Mouse (Mus musculus) brain, embryonic 14.5 days (tissue): ENCODE measurements at regions not wholly inside any gene's neighbourhood (a gene's known extent, or its start where the extent isn't known, plus 50 kb on each side); places are given as distances from the start of the nearest gene placed in this dataset.

Source experiments
- CTCF ChIP-seq: fragments of 200-500 bp; IDR thresholded peaks from 2 replicates; pipeline ENCODE4 v1.5.1; 2012; ENCODE audit warnings: inconsistent platforms, mild to moderate bottlenecking, moderate library complexity, borderline replicate concordance; ENCODE audit not compliant: insufficient read depth, insufficient read length; ENCODE audit errors: extremely low read depth
- POLR2A ChIP-seq: fragments of 200-500 bp; IDR thresholded peaks from 2 replicates; pipeline ENCODE4 v1.6.1; 2012; ENCODE audit warnings: mild to moderate bottlenecking, inconsistent platforms, borderline replicate concordance; ENCODE audit not compliant: poor library complexity, insufficient read depth, insufficient read length, severe bottlenecking; ENCODE audit errors: extremely low read depth

DNA sequence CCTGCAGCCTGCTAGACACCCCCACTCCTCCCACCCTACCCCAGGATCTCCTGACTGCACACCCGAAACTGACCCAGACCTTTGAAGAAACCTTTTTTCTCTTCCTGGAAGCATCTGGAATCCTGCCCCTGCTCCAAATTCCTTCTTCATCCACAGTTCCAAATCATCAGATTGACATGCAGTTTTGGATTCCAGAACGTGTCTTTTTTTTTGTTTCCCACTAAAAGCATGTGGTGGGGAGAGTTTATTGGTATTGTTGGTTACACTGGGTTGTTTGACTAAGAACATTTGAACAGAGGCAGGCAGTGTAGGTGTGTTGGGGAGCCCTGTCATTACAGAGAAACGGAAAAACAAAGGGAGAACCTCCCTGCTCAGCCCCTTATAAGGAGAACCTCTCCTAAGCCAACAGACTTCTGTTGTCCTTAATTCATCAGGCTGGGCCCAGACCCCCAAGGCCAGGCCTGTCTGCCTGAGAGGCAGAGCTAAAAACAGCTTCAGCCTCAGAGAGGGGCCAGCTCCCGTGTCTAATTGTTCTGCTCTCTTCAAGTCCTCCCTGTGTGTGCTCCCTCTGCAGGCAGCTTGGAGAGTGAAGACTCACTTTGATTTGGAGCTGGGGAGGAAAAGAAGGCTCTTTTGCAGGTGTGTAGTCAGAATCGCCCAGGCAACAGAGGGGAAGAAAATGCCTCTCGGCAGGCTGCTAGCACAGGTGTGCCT is 187.3 kb upstream of the Cdh5 start:
- TF ChIP-seq CTCF (peak; percentile 46; the same call in 1 of the 2 replicates), POLR2A (no peak)
